Mouse (Mus musculus): ENCODE measurements around the gene Tstd1.
A peak's percentile ranks its signal among the peaks of the same experiment; 100 is the strongest.

The Tstd1 gene

DNA sequence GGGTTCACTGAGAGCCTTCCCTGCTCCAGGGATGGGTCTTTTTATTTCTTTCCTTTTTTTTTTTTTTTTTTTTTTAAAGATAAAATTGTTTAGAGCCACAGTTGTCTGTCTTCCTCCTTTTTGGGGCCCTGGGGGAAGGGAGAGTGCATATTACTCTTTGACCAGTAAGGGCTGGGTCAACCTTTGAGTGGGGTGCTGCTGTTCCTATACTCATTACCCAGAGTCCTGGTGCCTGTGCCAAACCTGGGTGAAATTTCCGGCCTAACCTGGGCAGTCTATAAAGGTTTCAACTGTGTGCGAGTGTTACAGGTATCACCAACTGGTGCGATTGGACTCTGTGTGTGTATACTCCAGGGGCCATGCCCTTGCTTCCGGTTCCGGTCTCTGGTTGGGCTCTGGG, at the start of gene Tstd1:
TSS of gene Tstd1 (plus strand) at position 213 of the 400 bp plus-strand sequence.
- DNase-seq (ENCODE audit: low spot score in 2 of 2): no peak

DNA sequence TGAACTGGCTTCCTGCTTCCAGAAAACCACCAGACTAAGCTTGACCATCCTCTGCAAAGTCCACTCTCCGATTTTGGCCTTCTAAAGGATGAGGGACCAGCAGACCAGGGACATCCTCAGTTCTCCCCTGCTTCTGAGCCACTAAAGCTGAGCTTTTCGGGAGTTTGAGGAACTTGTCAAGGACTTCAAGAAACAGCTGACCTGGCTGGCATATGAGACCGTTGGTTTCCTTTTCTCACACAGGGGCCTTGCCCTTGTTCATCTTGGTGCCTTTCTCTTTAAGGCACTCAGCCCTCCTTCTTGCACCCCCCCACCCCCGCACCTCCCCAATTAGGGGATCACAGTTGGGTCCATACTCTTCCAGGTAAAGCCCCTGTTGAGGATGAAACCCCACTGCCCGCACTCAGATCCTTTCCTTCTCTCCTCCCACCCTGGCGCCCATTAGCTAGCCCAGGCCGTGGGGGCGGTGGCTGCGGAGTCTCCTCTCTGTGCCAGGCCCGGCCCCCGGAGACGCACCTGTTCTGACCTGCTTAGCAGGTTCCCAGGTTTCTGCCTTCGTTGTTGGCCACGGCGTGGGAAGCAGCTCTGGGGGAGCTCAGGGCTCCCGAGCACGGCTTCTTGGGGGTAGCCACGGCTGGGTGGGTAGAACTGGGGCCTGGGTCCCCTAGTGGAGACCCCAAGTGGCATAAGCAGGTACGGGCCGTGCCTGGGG, 48.7 kb upstream of the Tstd1 start, which contains the start of gene Nectin4:
TSS of gene Nectin4 (plus strand) at position 255 of the 712 bp plus-strand sequence.
- DNase-seq (ENCODE audit: low spot score in 2 of 2): no peak

GRCm38 (mm10) chr1:171372880-171373279, 45.8 kb upstream of the Tstd1 start:
- no peak for DNase-seq (ENCODE audit: low spot score in 2 of 2)

DNA sequence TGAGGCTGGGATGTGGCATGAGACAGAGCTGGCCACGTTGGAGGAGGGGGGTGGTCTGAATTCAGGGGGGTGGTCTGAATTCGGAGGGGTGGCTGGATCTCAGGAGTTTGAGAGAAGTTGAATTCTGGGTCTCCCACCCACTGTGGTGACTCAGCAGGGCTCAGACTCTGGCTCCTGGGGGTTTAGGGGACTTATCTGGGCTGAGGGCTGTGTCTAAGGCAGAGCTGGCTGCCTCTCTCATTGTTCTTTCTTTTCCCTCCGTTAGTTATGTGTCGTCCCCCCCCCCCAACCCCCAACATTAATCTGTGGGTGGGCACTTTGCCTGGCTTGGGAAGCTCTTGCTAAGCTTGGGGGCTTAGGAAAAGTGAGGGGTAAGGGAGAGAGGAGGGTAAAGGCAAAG, 44.7 kb upstream of the Tstd1 start:
- no peak for DNase-seq (ENCODE audit: low spot score in 2 of 2)

DNA sequence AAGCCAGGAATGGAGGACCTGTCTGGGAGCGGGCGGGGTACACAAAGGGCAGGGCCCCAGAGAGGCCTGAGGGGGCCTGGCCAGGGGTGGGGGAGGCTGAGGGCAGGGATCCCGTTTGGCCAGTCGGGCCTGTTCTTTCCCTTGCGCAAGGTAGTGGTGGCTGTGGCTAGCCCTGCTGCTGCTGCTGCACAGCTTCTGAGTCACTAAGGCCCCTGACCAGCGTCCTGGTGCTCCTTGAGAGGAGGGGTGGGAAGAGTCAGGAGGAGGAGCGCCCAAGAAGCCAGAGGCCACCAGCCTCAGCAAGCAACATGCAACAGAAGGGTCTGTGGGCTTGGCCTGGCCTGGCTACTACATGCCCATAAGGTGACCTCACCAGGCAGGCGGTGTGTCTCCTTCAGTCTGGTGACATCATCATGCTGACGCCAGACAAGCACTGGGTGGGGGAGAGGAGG, 43.0 kb upstream of the Tstd1 start:
- DNase-seq (ENCODE audit: low spot score in 2 of 2): no peak

GRCm38 (mm10) chr1:171378298-171378697, 40.4 kb upstream of the Tstd1 start:
- no peak for DNase-seq (ENCODE audit: low spot score in 2 of 2)

DNA sequence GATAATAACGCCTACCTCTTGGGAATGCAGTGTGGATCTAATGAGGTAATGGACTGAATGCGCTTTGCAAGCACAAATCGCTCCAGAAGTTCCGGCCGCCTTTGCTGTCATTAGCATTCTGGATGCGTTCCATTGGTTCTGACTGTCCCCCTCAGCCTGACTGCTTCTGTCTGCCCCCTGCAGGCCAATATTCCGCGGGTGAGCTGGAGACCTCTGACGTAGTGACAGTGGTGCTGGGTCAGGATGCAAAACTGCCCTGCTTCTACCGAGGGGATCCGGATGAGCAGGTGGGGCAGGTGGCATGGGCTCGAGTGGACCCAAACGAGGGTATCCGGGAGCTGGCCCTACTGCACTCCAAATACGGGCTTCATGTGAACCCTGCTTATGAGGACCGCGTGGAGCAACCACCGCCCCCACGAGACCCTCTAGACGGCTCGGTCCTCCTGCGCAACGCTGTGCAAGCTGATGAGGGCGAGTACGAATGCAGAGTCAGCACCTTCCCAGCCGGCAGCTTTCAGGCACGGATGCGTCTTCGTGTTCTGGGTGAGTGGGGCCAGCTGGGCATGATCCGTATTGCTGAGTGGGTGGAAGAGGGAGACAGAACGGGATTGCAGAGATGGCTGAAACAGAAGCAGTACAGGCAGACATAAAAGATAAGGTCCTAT, 38.6 kb upstream of the Tstd1 start:
- DNase-seq (ENCODE audit: low spot score in 2 of 2): peak in 1 of 2 experiments; percentile 80

- no peak for DNase-seq (ENCODE audit: low spot score in 2 of 2)
Observed at GRCm38 (mm10) chr1:171382096-171382620, 36.5 kb upstream of the Tstd1 start.

GRCm38 (mm10) chr1:171384361-171384760, 34.3 kb upstream of the Tstd1 start:
- DNase-seq (ENCODE audit: low spot score in 2 of 2): no peak

DNA sequence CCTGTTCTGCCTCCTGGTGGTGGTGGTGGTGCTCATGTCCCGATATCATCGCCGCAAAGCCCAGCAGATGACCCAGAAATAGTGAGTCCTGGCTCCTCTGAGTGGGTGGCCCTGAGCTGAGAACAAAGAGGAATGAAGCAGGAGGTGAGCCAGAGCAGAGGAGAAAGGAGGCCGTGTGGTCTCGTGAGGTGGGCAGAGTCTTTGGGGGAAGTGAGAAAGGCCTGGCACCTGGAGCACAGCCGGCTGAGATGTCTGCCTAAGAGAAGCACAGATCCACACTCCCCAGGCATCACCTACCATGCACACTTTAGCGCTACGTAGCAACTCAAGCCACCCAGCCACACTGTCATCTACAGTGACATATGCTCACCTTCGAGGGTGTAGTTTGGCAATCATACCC, 33.5 kb upstream of the Tstd1 start:
- no peak for DNase-seq (ENCODE audit: low spot score in 2 of 2)

DNA sequence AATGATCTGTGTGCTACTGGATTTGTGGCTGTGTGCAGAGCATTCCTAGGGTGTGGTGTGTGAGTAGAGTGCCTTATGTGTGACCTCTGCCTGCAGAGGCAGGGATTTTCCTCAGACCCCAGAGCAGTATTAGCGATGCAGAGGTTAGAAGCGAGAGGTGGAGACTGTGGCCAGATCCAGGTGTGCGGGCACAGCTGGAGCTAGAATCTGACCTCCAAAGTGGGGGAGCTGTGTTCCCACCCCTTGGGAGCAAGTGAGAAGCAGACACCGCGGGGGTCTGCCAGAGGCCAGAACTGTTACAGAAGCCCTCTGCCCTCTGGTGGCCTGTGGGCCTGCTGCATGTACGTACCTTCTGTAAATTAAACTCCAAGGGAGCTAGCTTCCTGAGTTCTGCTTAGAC, 31.6 kb upstream of the Tstd1 start:
- DNase-seq (ENCODE audit: low spot score in 2 of 2): no peak

- DNase-seq (ENCODE audit: low spot score in 2 of 2): peak; percentile 27 to 36
Observed at GRCm38 (mm10) chr1:171388376-171389102, 30.1 kb upstream of the Tstd1 start, which contains the start of gene Arhgap30. TSS of gene Arhgap30 (plus strand) at chr1:171388954.

- DNase-seq (ENCODE audit: low spot score in 2 of 2): no peak
Observed at GRCm38 (mm10) chr1:171390101-171390500, 28.6 kb upstream of the Tstd1 start.

- DNase-seq (ENCODE audit: low spot score in 2 of 2): no peak
Observed at GRCm38 (mm10) chr1:171401821-171402220, 16.9 kb upstream of the Tstd1 start.

DNA sequence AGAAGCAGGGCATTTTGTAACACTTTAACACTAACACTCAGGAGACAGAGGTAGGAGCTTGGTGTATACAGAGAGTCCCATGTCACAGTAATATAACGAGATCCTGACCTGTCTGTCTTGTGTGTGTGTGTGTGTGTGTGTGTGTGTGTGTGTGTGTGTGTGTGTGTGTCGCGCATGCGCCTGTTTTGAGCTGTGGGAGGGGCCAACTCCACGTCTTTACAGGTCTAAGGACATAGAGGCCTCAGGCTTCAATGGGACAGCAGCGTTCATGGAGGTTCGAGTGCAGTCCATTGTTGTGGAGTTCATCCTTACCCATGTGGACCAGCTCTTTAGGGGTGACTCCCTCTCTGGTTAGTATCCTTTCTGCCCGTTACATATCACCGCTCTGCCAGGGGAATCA, 15.7 kb upstream of the Tstd1 start:
- no peak for DNase-seq (ENCODE audit: low spot score in 2 of 2)

GRCm38 (mm10) chr1:171407263-171407662, 11.4 kb upstream of the Tstd1 start:
- no peak for DNase-seq (ENCODE audit: low spot score in 2 of 2)

DNA sequence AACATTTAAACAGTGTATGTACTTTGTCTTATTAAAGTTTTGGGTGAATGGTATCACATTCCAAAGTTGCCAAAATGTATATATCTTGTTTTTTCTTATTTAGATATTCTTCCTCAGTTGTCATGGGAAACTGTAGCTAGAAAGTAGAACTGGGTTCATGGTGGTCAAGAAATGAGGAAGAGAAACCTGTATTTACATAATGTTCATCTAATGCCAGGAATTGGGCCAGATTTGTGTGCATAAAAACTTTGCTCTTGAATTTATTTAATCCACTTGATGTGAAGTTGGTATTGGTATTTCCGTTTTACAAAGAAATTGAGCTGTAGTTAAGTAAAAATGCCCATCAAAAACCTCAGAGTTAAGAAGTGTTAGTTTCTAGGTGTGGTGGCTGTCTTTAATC, 8.4 kb upstream of the Tstd1 start:
- DNase-seq (ENCODE audit: low spot score in 2 of 2): no peak

DNA sequence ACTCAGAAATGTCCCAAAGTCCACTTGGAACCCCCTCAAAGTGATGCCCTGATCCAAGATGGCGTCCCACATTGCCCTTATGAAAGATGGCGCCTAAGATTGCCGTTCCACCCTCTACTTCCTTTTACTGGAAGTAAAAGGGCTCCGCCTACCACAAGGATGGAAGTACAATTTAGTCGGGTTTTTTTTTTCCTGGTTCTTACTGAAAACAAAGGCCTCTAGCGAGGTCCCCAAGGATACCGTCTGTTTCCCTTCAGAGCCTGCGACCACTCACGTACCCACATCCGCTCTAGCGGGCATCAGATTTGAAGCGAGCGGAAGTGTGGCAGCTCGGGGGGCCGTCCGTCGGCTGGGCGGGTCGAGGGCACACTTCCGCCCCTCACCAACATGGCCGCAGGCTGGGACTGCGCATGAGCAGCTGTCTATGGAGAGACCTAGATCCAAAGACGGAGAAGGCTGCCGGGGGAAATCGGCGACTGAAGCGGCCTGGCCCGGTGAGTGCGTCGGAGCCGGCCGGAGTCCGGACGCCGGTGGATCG, 7.7 kb upstream of the Tstd1 start, which contains the start of gene Usf1:
TSS of gene Usf1 (plus strand) at position 367 of the 538 bp plus-strand sequence.
- peak; percentile 88 to 95 for DNase-seq (ENCODE audit: low spot score in 2 of 2)

GRCm38 (mm10) chr1:171411492-171411941, 7.2 kb upstream of the Tstd1 start:
- DNase-seq (ENCODE audit: low spot score in 2 of 2): peak in 1 of 2 experiments; percentile 31

DNA sequence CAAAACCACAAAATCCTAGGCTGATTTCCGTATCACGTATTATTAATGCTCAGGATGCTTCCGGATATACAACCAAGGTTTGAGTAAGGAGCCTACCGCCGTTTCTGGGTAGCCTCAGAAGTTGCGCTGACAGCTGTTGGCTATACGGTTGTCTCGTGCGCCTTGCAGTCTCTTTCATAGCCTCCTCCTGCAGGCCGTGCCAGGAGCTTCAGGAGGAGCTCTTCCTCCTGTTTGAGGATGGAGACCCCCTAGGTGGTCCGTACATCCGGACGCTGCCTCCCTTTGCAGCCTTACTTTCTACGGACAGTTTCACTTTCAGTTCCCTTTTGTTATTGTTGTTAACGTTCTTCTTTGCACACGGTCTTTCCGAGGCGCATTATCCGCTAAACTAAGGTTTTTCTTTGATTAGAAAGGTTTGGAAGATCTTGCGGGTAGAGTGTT, 6.7 kb upstream of the Tstd1 start:
- no peak for DNase-seq (ENCODE audit: low spot score in 2 of 2)

GRCm38 (mm10) chr1:171412446-171412845, 6.2 kb upstream of the Tstd1 start:
- DNase-seq (ENCODE audit: low spot score in 2 of 2): peak in 1 of 2 experiments; percentile 24

GRCm38 (mm10) chr1:171413608-171414007, 5.1 kb upstream of the Tstd1 start:
- DNase-seq (ENCODE audit: low spot score in 2 of 2): no peak

Data from left cerebral cortex, adult 9 months (tissue).